Mouse (Mus musculus): ENCODE measurements around the gene Cdhr3. TPM values are rescaled to one million over a fixed set of nuclear protein-coding genes. Genes with fewer than 3 reads are reported as not detected.
"Not testable (repeated sequence)": the region's sequence is repeated elsewhere in the genome, so short reads cannot be mapped to it uniquely, and the experiment has no call there.

Cdhr3 gene
- total RNA-seq, 2 experiments from 2014 or later: 0.56 TPM; not detected in 1

DNA sequence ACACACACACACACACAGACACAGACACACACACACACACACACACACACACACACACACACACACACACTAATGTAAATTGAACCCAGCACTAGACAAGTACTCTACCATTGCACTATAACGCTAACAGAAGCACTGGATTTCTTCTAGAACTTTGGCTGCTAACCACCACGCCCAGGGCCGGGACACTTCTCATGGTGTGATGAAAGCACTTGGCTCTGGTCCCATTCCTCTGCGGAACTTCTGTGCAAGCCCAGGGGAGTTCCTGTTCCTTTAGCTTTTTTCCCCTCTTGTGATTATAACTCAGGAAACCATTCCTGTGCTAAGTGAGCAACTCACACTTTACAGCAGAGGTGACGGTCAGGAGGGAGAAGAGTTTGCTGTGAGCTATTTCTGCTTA is 9.3 kb downstream of the Cdhr3 start:
- DNase-seq (ENCODE audit: low spot score in 2 of 2): no peak

DNA sequence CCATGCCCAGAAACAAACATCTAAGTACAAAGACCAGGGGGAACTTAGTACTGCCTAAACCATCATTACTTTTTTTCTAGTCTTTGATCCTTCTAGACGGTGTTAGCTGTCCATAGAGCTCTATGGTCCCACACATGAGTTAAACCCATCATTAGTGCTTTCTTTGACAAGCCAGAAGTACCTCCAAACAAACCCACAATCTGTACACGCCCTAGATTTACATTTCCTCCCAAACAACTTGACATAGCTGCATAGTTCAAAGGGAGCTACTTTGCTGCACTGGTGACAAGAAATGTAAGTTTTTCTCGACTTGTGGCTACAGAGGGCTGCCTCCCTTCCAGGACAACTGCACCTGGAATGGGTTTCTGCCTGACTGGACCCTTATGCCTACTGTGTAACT is 16.4 kb downstream of the Cdhr3 start:
- DNase-seq (ENCODE audit: low spot score in 2 of 2): no peak

DNA sequence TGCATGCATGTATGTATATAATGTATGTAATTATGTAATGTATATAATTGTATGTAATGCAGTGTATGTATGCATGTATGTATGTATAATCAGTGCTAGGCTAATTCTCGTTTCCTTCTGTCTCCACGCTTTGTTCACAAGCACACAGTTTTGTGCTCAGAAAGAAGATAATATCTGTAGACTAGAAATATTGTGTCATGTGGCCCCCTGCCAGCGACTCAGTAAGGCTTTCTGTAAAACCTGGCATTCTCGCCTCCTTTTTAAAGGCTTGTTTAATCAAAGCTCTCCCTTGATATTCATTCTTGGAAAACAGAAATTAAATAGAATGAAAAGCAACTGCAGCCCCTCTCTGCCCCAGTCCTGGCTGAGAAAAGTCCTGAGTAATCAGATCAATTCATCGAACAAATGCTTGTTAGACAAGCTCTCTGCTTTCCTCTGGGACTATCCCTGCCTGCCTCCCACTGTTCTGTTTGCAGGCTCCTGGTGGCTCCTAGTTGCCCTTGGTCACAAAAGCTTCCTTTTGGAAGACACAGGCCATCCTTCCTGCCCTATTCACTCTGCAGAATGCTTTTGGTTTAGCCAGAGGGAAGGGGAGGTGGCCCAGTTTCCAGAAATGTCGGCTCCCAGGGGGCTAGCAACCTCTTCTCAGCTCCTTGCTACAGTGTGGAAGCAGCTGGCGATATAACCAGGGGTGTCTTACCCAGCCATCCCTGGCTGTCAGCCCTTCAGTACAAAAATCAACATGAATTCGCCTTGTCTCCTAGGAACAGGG is 20.6 kb downstream of the Cdhr3 start:
- no peak for DNase-seq (ENCODE audit: low spot score in 2 of 2)

DNA sequence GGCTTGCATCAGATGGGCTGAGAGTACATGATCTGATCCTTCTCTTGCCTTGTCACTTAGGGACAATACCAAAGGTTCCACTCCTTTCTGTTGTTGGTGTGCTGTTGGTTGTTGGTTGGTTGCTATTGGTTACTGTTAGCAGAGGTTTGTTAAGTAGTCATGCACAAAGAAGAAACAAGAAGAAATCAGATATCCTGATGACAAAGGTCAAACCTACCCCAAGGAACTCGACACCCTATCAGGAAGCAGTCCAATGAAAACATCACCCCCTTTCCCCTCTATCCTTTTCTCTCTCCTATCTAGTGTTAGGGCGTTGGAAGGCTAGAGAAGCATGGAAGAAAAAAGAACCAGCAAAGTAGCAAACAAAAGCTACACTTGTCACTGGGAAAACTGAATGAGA is 23.7 kb downstream of the Cdhr3 start:
- DNase-seq (ENCODE audit: low spot score in 2 of 2): no peak

DNA sequence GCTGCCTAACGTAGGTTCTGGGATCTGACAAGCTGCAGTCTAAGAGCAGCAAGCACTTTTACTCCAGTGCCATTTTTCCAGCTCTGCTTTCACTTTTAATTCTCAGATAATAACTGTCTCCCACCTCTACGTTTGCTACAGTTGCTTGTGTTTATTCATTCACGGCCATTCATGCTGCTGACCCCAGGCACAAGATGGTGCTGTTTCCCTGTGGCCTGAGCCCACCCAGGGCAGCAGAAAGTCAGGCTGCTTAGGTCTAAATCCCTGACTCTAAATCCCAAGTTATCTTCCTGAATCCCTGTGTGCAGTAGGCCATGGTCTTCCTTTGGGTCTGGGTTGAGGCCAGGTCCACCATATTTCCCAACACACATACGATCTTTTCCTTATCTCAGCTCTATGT is 26.3 kb downstream of the Cdhr3 start:
- DNase-seq (ENCODE audit: low spot score in 2 of 2): no peak

DNA sequence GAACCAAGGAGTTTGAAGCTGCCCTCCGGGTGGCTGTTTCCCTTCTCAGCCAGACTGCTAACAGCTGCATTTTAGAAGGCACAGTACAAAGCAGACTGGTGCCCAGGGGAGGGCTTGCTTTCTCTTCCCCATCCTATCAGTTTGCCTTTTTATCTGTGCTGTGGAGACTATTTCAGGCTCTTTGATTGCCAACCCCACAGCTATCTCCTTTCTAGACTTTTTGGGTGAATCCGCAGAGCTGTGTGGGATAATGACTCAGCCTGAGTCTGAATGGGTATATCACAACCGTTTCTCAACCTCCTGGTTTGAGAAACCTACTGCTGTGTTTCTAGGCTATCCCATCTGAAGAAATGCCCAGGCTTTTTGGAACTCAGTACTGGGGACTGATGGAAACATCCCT is 27.5 kb downstream of the Cdhr3 start:
- DNase-seq (ENCODE audit: low spot score in 2 of 2): no peak

DNA sequence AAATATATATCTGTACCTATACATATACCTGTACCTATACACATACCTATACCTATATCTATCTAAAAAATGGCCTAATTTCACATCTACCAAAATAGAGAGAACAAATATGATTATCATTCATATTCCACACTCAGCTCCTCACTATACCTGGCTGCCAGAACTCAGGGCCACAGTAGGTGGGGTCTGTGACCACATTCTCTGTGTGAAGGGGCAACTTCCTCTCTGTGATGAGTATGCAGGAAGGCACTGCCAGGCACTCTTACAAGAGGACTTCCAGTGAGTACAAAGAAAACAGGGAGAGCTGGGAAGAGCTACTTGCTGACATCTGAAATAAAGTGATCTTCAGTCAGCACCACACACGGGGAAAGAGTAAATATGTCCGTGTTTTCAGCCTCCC is 28.4 kb downstream of the Cdhr3 start:
- no peak for DNase-seq (ENCODE audit: low spot score in 2 of 2)

DNA sequence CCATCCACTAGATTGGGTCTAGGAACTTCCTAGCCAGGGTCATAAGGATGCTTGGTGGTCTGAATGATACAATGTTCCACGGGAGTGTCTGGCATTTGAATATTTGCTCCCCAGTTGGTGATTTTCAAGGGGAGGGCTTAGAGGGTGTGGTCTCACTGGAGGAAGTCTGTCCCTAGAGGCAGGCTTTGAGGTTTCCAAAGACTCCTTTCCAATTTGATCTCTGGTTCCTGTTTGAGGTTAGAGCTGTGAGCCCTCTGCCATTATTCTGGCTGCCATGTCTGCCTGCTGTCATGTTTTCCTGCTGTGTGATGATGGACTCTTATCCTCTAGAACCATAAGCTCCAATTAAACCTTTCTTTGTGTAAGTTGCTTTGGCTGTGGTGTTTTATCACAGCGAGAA is 29.4 kb downstream of the Cdhr3 start:
- no peak for DNase-seq (ENCODE audit: low spot score in 2 of 2)

DNA sequence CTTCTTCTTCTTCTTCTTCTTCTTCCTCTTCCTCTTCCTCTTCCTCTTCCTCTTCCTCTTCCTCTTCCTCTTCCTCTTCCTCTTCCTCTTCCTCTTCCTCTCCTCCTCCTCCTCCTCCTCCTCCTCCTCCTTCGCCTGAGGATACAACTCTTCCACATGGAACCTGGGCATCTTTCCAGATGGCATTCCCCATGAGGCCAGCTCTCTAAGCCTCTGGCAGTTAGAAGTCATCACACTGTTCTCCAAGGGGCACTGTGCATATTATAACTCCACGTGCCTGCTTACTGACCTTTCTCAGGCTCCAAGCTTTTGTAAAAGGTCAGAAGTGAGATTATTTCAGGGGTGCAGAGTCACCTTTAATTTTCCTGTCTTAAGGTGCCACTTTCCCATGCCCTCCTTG is 30.3 kb downstream of the Cdhr3 start:
- not testable (repeated sequence) for DNase-seq (ENCODE audit: low spot score in 2 of 2)

DNA sequence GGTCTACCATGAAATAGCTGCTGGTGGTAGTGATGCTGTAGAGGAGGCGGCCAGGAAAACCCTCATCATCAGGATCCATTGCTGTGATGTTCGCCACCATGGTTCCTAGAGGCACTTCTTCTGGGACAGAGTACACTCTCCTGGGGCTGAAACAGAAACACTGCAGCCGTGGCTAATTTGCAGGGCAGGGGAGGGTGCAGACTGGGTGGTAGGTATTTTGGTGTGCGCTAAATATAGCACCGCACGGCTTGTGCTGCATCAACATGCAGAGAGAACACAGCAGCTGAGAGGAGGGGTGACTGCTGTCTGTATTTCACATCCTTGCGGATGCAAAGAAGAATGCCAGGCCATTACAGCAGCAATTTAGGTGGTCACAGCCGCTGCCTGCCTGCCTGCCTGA is 31.0 kb downstream of the Cdhr3 start:
- DNase-seq (ENCODE audit: low spot score in 2 of 2): no peak

DNA sequence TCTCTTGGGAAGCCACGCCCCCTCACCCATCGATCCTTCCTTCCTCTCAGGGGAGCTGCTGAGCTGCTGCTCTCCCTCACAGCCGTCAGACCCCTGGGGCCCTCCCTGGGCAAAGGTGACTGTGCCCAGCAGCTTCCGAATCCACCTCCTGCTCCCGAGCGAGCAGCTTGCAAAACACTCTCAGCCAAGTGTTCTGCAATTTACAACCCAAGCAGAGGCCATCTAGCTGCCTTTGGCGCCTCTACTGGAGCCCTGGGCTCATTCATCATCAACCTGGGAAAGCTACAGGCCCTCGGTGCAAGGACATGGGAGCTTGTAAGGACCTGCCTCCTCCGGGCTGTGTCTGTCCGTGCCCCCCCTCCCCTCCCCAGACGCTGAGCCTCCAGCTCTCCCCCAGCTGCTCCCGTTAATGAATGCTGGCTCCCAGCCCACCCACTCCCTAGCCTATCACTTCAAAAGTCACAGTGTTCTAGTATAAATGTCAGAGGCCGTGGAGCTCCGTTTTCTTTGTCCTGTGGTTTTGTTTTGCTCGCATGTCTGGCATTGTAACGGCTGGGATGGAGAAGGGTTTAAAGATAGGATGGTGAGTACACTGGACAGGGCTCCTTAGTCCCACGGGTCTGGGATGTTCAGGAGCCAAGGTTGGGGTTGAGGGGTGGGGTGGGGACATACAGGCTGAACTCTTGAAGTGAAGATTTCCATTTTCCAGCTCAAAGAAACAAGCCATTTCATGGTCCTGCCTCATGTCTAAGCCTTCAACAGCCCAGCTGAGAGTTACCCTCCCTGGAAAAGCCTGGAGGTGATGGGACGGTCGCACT is 35.2 kb downstream of the Cdhr3 start:
- no peak for DNase-seq (ENCODE audit: low spot score in 2 of 2)

DNA sequence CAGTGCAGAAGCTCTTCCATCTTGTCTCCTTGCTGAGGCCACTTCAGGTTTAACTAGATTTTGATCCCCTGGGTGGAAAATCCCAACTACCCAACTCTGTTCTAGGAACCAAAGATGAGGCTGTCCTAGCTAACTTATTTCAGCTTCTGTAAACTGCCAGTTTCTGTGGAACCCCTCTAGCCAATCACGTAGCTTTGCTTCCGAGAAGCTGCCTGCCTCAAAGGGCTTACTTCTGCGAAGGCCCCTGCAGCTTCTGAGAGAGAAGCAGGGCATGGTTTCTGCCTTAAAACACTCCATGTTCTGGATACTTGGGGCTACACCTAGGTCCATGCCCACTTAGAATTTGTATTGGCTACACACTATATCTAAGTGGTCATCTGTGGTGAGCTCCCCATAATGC is 36.1 kb downstream of the Cdhr3 start:
- DNase-seq (ENCODE audit: low spot score in 2 of 2): no peak

DNA sequence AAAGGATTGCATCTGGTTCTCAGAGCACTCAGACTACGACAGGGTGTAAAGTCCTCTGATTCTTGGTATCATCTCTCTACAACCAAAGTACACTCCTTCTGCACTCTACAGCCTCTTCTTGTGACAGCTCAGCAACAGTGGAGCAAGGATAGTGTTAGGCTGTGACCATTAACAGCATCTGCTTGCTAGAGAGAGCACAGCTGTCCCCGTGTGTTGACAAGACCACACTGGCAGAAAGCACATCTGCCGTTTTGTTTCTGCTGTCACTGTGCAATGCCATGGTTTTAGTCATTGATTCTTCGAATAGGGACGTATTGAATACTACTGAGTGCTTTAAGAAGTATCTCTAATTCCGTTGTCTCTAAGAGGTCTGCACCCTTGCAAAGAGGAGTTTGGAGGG is 36.6 kb downstream of the Cdhr3 start:
- DNase-seq (ENCODE audit: low spot score in 2 of 2): no peak

DNA sequence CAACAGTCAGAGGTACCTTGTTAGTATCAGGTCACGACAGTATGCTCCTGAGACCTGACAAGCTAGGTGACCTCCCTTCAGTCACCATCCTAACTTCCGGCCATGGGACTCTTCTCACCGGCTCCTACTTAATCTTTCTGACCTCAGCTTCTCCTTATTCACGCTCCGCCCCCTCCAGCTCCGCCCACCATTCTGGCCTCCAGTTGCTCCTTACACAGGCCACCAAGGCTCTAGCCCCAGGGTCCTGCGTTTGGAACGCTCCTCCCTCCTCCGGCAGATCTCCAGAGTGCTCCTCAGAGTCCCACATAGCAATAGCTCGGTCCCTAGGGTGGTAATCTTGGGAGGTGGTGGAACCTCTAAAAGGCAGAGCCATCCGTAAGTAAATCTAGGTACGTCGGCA is 38.9 kb downstream of the Cdhr3 start:
- DNase-seq (ENCODE audit: low spot score in 2 of 2): no peak

DNA sequence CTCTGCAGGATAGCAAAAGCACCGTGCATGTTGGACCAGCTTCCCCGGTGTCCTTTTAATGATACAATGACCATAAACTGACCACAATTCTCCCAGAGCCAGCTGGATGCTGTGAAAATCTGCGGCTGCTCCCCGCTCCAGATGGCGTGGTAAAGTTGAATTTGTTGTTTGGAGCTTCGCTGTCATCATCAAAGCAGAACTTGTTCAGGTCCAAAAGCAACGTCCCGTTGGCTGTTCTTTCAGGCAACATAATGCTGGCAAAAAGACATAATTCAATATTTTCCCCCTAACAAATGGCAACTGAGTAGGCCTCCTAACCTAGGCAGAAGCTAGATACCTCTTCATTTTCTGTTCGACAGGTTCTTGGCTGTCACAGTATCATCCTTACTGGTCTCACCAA is 39.4 kb downstream of the Cdhr3 start:
- DNase-seq (ENCODE audit: low spot score in 2 of 2): no peak

DNA sequence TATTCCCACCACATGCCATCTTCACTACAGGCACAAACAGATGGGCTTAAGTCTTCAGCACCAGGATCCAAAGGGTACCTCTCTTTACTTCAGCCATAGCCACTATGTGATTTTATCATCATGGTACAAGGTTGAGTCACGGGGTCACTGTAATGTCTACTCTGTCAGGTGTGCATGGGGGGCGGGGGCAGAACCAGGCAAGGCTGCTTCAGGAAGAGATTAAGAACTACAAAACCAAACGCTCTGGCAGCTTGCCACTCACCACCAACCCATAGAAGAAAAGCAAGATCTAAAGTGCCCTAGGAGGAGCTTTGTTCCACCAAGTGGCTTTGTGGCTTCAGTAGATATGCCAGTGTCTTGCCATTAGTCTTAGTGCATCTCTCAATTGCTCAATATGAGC is 44.3 kb downstream of the Cdhr3 start:
- no peak for DNase-seq (ENCODE audit: low spot score in 2 of 2)

DNA sequence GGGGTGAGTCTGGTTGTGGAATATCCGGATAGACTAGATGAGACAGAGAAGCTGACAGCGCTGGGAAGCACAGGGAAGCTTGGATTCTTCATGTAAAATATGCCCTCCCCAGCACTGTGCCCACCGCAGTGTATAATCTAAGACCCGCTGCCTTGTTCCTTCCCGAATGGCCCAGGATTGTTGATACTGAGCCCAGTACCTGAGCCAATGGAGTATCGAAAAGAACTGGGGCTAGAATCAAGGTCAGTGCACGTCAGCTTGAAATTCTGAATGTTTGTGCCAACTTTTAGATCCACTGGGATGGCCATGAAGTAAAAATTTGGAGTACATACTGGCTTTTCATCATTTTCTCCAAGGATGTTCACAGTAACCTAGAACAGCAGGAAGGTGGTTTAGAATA is 46.2 kb downstream of the Cdhr3 start:
- DNase-seq (ENCODE audit: low spot score in 2 of 2): no peak

DNA sequence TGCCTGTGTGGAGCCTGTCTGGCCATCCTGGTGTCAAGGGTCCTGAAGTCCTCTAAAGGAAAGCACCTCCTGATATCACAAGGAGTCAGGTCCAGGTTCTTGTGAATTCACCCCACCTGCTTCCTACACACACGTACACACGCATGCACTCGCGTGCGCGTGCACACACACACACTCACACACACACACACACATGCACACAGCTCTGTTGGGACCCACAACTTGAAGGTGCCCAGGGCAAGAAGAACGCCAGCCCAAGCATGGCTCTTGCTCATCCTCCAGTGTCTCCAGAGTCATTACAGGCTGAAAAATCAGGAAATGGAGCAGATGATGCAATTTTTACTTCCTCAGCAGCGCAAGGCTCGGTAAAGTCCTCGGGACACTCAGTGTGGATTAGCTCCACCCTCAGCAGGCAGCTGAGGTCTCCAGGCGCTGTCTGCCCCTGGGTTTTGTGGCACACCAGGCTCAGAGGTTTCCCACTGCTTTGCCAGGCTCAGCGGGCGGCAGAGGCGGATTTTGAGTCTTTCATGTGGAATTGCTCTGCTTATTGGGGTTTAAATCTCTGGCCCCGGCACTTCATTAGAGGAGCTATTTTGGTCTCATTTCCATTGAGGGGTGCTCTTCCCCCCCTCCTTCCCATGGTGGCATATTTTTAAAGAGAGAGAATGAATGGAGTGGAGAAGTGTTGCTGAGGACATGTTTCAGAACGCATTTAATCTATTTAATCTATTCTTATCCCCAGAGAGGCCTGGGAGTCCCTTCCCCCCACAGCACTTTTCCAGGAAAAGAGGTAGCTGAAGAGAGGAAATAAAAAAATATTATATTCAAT is 46.9 kb downstream of the Cdhr3 start:
- no peak for DNase-seq (ENCODE audit: low spot score in 2 of 2)

DNA sequence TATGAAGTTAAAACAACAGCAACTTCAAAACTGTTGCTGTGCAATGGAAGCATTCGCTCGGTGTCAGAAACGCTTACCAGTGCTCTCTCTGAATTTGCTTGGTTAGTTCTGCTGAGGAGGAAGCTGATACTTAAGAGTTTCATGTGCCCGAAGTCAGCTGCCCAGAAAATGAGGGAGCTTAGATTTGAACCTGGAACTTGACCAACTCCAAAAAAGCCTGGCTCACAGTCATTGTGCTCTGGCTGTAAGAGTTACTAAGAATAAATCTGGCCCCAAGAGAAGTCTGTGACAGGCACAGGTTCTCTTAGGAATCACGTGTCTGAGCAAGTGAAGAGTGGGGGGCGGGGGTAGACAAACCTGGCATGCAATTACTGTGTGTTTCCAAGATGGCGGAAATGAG is 51.2 kb downstream of the Cdhr3 start:
- DNase-seq (ENCODE audit: low spot score in 2 of 2): no peak

DNA sequence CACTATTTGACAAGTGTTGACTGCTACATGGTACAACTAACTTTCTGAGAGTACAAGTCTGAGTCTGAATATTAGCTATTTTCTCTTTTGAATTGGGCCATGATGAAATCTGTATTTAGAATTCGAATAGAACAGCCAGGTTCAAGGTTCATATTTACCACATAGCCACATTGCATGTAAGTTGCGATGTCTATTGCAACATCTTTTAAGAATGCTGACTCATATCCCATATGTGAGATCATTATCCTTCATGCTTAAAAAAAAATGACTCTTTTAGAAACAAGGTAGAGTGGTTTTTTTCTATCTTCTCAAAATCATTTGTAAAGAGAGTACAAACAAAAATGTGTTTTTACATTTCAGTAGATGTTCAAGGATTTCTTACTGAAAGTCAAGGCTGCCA is 51.9 kb downstream of the Cdhr3 start:
- no peak for DNase-seq (ENCODE audit: low spot score in 2 of 2)

DNA sequence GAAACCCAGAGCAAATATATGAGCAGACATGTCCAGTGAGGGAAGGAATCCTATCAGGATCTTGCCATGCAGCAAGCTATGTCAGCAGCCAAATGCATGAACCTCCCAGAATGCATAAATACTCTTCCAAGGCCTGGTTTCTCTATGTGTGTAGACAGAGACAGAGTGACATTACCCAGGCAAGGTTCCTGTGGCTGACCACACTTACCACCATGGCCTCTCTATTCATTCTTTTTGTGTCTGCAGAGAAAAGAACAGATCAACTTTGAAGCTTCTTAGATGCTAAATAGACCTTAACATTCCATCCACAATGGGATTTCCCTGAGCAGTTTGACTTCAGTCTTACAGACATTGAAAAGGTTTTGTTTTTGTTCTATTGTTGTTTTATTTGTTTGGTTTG is 54.0 kb downstream of the Cdhr3 start:
- DNase-seq (ENCODE audit: low spot score in 2 of 2): no peak
